Mouse (Mus musculus) naive thymus-derived CD4-positive, alpha-beta T cell, adult 2 months (primary cell): Measurements from ENCODE around the gene Akap1.

ENCODE experiments used
- DNase-seq: peaks from one replicate; pipeline ENCODE4 v3.0.0-alpha.2; 2011; ENCODE audit warnings: low read depth

Gene Akap1

DNA sequence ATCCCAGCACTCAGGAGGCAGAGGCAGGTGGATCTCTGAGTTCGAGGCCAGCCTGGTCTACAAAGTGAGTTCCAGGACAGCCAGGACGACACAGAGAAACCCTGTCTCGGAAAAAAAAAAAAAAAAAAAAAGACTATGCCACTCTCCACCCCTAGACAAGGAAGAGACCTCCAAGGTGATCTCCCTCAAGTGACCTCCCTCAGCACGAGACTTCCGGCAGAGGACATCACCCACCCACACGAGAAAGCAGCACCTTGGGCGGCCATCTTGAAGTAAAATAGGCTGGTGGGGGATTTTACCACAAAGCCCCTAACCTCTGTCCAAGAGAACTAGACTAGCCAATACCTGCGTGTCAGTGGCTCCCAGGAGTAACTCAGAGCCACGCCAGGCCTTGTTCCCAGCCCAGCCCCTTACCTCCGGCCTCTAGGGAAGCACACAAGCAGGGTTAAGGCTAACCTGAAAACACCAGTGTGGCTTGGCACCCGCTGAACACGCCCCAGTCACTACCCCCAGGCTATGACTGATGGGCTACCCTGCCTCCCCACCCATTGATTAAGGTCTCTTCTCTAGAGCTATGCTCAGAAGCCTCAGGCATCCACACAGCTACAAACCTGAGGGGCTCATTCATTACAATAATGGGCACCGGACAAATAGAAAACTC lies 21.9 kb downstream of the Akap1 start:
- no peak for DNase-seq

DNA sequence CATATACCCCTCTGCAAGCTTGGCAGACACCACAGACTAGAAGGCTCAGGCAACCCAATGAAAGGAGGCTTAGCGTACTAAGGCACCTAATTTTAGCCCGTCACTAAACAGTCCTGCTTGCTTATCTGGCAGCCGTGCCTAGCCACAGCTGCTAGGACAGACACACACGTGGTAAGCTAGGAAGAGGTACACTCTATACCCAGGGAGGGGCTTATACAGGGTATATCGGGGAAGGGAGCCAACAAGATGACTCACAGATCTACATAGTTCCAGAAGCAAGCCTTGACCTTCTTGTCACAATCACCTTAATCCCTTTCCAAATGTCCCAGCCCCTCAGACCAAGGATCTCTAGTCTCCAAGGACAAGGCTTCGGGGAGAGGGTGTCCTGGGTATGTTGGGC lies 23.0 kb downstream of the Akap1 start:
- DNase-seq: no peak

DNA sequence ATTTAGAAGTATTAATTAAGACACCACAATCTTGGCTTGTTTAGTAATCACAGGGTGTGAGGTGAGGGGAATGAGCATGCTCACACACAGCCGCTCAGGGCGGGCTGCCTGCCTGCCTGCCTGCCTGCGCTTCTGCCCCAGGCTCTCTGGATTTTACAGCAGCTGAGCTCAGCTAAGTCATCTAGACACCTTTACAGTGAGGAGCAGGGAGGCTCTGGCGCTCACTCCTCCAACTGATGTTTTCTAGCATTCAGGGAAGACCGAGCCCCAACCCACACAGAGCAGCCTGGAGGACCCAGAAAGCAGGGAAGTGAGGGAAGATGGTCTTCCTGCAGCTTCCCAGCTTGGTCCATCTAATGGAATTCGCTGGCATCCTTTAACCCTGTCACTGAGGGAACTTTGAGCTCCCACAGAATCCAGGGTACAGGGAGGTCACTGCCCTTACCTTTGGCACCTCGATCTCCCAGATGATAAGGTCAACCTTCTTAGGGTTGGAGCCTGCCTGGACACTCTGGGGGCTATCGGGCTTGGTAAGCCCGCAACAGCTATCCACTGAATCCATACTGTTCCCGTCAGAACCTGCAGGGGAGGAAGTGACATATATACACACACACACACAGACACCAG lies 23.5 kb downstream of the Akap1 start:
- DNase-seq: no peak

DNA sequence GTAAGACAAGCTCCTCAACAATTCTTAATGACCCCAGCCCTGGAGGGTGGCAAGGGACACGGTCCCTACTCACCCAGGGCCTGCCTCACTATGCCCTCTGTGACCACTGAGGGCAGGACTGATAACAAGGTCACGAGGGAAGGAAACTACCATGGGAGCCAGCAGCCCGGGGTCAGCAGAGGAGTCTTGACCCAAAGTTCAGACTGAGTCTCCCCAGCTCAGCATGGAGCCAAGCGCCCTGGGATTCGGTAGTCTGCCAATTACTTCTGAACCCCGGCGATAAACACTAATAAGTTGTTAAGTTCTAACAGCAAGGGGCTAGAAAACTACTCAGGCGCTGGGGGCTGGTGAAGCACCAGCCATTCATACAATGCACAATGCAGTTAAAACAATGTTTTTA lies 24.1 kb downstream of the Akap1 start:
- DNase-seq: no peak

GRCm38 (mm10) chr11:88839379-88839778 lies 25.0 kb downstream of the Akap1 start:
- DNase-seq: no peak

- DNase-seq: no peak
Observed at GRCm38 (mm10) chr11:88838630-88839029, 25.8 kb downstream of the Akap1 start.

DNA sequence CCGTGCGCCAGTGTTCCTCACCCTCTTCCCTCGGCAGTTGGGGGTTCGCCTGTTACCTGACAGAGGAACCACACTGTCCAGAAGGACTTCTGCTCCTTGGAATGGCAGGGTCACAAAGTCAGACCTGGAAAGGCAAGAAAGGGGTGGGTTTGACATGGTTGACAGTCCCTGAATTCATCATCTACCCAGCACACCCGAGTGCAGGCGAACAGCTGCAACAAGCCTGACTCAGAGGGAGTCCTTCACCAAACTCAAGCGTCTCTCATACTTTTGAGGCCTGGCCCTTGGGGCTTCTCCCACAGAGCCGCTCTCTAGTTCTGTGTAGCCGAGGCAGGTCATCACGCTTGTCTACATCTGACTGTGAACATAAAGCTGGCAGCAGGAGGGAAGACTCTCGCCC lies 29.8 kb downstream of the Akap1 start:
- DNase-seq: no peak

DNA sequence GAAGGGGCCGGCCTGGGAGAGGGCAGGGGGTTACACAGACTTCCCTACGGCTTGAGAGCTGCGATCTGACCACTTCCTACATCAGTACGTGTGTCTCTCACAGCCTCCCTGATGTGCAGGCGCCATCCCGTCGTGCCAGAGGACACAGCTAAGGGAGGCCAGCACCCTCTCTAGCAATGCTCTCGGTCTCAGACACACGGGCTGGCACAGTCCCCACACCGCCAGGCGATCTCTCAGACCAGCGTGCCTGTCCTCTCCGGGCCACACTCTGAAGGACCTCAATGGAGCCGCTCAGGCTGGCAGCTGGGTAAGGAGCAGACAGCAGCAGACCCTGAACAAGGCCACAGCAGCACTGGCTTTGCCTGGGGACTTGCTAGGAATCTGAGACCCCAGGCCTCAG lies 30.3 kb downstream of the Akap1 start:
- no peak for DNase-seq

DNA sequence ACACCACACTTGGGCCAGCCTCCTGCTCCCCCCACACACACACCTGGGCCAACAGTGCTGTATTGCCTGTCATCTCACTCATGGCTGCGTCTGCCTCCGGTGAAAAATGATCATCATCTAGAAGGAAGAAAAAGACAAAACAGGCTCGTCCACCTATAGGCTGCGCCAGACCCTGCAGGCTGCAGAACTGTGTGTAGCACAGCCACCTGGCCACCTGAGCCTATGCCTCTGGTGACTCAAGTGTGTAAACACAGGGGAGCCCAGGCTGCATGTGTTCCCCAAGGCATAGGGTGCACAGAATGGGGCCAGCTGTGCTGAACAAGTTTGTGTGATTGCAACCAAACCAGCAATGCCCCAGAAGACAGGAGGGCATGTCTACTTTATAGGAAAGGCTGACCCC lies 31.3 kb downstream of the Akap1 start:
- no peak for DNase-seq

GRCm38 (mm10) chr11:88830257-88830804 lies 34.1 kb downstream of the Akap1 start:
- DNase-seq: peak; percentile 59

DNA sequence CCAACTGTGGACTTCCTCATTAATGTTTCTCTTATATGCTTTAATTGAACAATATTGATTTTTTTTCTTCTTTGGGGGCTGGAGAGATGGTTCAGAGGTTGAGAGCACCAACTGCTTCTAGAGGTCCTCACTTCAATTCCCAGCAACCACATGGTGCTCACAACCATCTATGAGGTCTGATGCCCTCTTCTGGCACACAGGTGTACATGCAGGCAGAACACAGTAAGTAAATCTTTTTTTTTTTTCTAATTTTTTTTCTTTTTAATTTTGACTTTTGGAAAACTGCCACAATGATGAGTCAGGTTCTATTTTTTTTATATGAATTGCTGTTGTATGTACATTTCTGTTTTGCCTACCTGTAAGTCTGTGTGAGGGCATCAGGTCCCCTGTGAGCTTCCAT lies 35.9 kb downstream of the Akap1 start:
- DNase-seq: peak; percentile 13

DNA sequence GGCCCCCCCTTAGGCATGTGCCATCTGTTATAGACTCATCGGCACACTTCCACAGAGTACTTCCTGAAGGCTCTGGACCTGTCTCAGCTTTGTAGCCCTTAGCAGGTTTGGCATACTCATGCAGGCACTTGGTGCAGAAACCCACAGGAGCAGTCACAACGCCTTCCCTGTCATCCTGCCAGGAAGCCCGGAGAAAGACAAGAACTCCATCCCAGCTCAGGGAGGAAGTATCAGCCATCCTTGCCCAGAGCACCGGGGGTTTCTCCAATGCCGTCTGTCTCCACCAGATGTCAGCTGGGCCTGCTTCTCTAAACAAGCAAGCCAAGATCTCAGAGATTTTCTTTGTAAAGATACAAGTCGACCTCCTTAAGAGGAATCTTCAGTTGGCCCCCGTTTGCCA lies 38.5 kb downstream of the Akap1 start:
- no peak for DNase-seq

DNA sequence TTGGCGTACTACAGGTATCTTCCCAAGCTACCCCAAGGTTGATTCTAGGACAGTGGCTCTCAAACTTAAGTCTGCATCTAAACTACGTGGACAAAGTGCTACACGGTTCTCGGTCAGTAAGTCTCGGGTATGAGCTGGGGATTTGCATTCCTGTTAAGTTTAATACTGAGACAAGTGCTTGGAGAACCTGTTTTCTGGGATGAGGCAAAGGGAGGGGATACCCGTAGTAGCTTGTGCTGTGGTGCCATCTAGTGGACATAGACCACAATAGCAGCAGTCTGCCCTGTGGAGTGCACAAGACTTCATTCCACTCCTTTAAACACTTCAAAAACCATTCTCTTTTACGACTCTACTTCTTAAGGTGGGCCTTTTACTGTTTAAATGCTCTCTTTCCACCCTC lies 41.4 kb downstream of the Akap1 start:
- DNase-seq: peak; percentile 71

DNA sequence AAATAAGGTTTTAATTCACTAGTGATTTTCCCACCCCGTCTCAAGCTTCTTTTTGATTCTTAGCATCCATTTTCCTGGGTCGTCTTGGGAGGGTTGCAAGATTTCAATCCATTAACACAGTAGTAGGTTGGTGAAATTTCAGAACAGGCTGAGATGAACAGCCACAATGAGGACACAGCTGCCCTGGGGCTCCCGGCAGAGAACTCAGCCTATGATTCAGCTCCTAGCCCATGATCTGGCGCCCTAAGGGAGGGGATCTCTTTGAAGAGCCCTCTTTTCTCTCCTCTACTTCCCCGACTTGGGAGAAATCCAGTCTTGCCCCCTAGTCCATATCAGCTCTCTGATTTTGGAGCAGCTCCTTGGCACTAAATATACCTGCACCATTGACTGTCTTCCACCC lies 41.9 kb downstream of the Akap1 start:
- DNase-seq: no peak

- no peak for DNase-seq
Observed at GRCm38 (mm10) chr11:88820742-88821576, 43.4 kb downstream of the Akap1 start.

DNA sequence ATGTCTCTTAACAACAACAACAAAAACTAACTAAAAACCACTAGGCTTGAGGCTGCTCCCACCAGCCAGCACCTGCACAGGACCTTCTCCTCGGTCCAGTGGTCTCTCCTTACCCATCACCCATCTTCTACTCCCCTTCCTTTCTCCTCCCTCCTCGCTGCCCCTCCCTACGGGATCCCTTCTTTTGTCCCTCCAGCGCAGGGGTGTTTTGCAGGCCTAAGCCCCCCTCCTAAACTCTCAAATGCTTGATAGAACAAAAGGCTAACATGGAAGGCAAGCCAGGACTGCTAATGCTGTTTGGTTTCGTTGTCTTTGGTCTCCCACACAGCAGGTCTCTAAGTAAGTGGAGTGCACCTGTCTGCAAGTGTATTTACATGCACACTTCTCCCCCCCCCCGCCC lies 44.1 kb downstream of the Akap1 start:
- DNase-seq: no peak

- DNase-seq: no peak
Observed at GRCm38 (mm10) chr11:88817061-88817460, 47.3 kb downstream of the Akap1 start.

DNA sequence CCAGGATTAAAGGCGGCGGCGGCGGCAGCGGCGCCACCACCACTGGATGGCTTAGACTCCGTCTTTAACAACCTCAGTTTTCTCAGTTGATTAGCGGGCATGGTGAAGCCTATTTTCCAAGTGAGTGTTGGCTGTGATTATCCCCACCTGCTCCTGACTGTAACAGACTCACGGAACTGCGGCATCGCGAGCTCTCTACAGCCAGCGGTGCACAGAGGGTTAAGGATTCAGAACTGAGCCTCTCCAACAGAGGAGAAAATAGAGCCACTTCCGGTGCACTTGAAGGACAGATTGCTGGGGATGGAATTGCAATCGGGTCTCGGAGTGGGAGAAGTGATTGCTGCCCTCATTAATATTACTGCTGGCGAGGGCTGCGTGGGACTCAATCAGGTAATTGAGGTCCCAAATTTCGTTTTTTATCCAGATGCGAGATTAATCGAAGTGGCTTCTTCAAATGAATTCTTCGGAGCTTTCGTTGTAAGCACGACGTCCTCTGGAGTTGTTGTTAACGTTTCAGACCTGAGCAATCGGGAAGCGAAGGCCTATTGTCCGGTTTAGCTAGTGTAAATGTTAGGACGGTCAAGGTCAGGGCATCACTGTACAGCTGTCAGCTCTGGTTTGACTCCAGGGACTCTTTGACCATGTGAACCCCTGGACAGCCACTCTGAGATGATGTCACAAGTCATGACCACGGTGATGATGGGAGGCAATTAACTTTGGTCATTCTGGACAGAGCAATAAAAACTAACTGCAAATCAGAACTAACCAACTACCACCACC lies 61.0 kb downstream of the Akap1 start:
- DNase-seq: no peak

GRCm38 (mm10) chr11:88796207-88796606 lies 68.2 kb downstream of the Akap1 start:
- no peak for DNase-seq

DNA sequence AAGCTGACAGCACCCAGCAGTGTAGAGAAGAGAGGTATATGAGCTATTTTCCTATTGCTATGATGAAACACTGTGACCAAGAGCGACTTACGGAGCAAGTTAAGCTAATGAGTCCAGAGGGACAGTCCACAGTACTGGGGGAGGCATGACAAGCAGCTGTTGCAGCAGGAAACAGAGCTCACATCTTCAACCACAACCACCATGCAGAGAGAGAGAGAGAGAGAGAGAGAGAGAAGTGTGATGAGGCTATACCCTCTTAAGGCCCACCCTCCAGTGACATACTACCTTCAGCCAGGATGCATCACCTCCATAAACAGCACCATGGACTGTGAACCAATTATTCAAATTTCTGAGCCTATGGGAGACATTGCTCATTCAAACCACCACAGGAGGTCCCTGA lies 74.5 kb downstream of the Akap1 start:
- DNase-seq: no peak

- no peak for DNase-seq
Observed at GRCm38 (mm10) chr11:88786816-88787215, 77.6 kb downstream of the Akap1 start.

DNA sequence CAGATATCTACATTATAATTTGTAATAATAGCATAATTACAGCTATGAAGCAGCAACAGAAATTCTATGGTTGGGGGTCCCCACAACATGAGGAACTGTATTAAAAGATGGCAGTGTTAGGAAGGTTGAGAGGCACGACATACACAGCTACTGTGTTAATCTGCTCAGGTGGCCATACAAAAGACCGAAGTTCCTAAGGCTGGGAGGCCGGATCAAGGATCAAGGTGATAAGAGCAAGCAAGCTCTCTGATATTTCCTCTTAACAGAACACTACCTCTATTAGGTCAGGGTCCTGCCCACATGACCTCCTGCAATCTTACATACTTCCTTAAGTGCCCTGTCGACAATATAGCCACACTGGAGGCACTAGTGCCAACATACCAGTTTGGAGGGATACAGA lies 80.9 kb downstream of the Akap1 start:
- DNase-seq: no peak
